Mouse (Mus musculus): Measurements from ENCODE around the gene Asb7. TPM values are rescaled to one million over a fixed set of nuclear protein-coding genes. Genes with fewer than 3 reads are reported as not detected.

Asb7 gene
- polyA plus RNA-seq, 1 experiment, result 4.9 TPM

DNA sequence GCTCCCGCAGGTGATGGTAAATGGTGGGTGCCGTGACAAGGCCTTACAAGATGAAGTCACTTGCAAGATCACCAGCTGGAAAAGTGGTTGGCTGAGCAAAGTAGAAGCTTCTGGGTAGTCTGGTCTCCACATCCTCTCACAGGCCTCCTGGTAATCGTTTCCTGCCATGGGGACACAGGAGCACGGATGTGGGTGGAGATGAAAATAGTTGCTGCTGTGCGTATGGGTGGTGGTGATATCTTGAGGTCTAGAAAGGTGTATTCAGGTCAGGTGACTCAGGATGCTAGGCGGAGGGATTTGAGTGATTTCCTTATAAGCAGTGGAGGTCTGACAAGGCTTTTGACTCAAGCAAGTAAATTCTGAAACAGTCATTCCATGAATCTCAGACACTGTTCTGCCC, 35.6 kb upstream of the Asb7 start:
- Histone ChIP-seq H3K27ac (ENCODE audit: insufficient read depth, low read depth, low read length) (no peak overlapping the region), H3K36me3 (ENCODE audit: control insufficient read depth, insufficient read depth, low read length) (no peaks in the 10 kb centered on the region), H3K4me1 (ENCODE audit: control insufficient read depth, insufficient read depth, low read length) (no peaks in the 10 kb centered on the region), H3K4me3 (ENCODE audit: insufficient read depth, low read depth, low read length) (no peak overlapping the region), H3K27me3 (replicated peaks; ENCODE audit: control insufficient read depth, insufficient read depth, low read length) (no peaks in the 10 kb centered on the region)
- WGBS, result 74% methylated on average over 6 of the region's 6 CpGs
- no peak for DNase-seq
- TF ChIP-seq POLR2A (IDR thresholded peaks at IDR 0.05; ENCODE audit: low read depth, low read length) (no peak), CTCF (conservative IDR thresholded peaks at IDR 0.05; ENCODE audit: insufficient read depth, insufficient read length, low read depth, low read length) (no peak)

DNA sequence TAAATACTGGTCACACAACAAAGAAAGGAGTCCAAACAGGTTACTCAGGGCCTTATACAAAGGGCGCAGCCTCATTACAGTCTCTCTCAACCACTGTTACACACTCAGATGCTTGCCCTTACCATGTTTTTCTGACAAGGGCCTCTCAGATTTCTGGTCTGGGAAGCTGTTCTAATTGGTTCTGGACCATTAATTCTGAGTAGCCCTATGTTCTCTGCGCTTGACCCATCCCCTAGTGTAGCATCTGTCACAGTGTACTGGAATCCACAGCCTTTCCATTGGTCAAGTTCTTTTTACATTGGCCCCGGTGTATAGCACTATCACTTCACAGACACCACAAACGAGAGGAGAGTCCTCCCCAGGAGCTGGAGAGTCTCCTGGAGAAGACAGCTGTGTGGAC, 35.1 kb upstream of the Asb7 start:
- Histone ChIP-seq H3K4me3 (ENCODE audit: insufficient read depth, low read depth, low read length) (no peak overlapping the region), H3K27me3 (replicated peaks; ENCODE audit: control insufficient read depth, insufficient read depth, low read length) (no peaks in the 10 kb centered on the region), H3K36me3 (ENCODE audit: control insufficient read depth, insufficient read depth, low read length) (no peaks in the 10 kb centered on the region), H3K27ac (ENCODE audit: insufficient read depth, low read depth, low read length) (no peak overlapping the region), H3K4me1 (ENCODE audit: control insufficient read depth, insufficient read depth, low read length) (no peaks in the 10 kb centered on the region)
- DNase-seq, result no peak
- WGBS, result 62% methylated on average over 4 of the region's 4 CpGs
- TF ChIP-seq POLR2A (IDR thresholded peaks at IDR 0.05; ENCODE audit: low read depth, low read length), result no peak
- no peak for TF ChIP-seq CTCF (conservative IDR thresholded peaks at IDR 0.05; ENCODE audit: insufficient read depth, insufficient read length, low read depth, low read length)

DNA sequence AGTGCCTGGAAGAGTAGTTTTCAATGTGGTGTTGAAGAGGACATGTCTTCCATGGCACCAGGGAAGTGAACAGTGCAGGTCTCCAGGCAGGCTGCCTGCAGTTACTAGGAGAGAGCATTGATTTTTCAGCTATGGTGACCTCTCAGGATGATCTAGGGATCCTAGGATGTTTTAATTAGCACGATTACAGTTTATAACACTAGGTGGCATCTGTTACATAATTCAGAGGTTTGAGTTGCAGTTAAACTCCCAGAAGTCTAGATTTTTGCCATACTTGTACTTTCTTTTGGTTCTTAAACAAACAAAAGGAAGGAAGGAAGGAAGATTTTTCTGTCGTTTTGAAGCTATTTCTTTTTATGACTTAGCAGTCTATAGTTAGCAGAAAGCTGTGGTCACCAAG, 21.8 kb upstream of the Asb7 start:
- Histone ChIP-seq H3K27me3 (replicated peaks; ENCODE audit: control insufficient read depth, insufficient read depth, low read length) (no peaks in the 10 kb centered on the region), H3K4me3 (ENCODE audit: insufficient read depth, low read depth, low read length) (no peak overlapping the region), H3K36me3 (ENCODE audit: control insufficient read depth, insufficient read depth, low read length) (no peaks in the 10 kb centered on the region; the same call in 1 of the 2 replicates), H3K4me1 (ENCODE audit: control insufficient read depth, insufficient read depth, low read length) (0 out of 2 replicates have a peak, but pooled peaks cover 2% of the 10 kb centered on the region), H3K27ac (ENCODE audit: insufficient read depth, low read depth, low read length) (no peak overlapping the region)
- WGBS, result 17% methylated on average over 2 of the region's 2 CpGs
- DNase-seq, result peak; percentile 20
- 0 out of 2 replicates have a peak, but pooled peaks have one; percentile 14 for TF ChIP-seq CTCF (conservative IDR thresholded peaks at IDR 0.05; ENCODE audit: insufficient read depth, insufficient read length, low read depth, low read length)
- no peak for TF ChIP-seq POLR2A (IDR thresholded peaks at IDR 0.05; ENCODE audit: low read depth, low read length)

DNA sequence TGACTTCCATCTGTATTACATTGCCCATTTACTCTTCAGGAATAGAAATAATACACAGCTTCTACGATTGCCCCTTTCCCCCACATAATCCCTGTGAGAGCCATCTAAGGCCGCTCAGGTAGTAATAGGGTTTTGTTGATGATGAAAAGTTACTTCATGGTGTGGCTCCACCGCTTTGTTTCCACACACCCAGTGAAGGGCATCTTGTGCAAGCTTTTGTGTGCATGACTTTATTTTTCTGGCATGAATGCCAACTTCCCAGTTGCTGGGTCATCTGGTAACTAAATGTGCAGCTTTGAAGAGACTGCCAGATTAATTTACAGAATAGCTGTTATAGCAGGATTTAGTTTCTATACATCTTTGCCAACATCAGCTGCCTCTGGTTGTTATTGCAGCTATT, 15.2 kb upstream of the Asb7 start:
- 91% methylated on average over 3 of the region's 3 CpGs for WGBS
- H3K4me3 ChIP-seq (ENCODE audit: insufficient read depth, low read depth, low read length), result no peak overlapping the region
- H3K27ac ChIP-seq (ENCODE audit: insufficient read depth, low read depth, low read length), result no peak overlapping the region
- TF ChIP-seq CTCF (conservative IDR thresholded peaks at IDR 0.05; ENCODE audit: insufficient read depth, insufficient read length, low read depth, low read length) (no peak), POLR2A (IDR thresholded peaks at IDR 0.05; ENCODE audit: low read depth, low read length) (no peak)
- no peaks in the 10 kb centered on the region for H3K36me3 ChIP-seq (ENCODE audit: control insufficient read depth, insufficient read depth, low read length)
- no peaks in the 10 kb centered on the region for H3K4me1 ChIP-seq (ENCODE audit: control insufficient read depth, insufficient read depth, low read length)
- DNase-seq, result no peak
- no peaks in the 10 kb centered on the region for H3K27me3 ChIP-seq (replicated peaks; ENCODE audit: control insufficient read depth, insufficient read depth, low read length)

DNA sequence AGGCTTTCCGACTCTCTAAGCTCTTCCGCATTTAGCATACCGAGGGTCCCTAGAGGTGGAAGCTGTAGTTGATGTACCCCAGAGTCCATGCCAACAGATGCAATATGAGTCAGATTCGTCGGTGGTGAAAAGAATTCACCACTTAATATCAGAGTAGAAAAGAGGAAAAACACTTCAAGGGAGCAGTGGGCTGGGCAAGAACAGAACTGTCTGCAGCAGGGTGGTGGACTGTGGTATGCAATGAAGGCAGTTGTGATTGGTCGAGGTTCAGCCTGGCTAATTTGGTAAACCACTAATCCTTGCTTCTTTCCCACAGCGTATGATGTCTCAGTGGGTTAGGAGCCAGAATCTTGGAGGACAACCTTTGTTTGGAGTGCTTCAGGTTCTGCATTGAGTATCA, 13.3 kb upstream of the Asb7 start:
- no peak for DNase-seq
- H3K27ac ChIP-seq (ENCODE audit: insufficient read depth, low read depth, low read length), result no peak overlapping the region
- no peaks in the 10 kb centered on the region for H3K36me3 ChIP-seq (ENCODE audit: control insufficient read depth, insufficient read depth, low read length)
- 91% methylated on average over 7 of the region's 7 CpGs for WGBS
- no peak overlapping the region for H3K4me3 ChIP-seq (ENCODE audit: insufficient read depth, low read depth, low read length)
- H3K27me3 ChIP-seq (replicated peaks; ENCODE audit: control insufficient read depth, insufficient read depth, low read length), result no peaks in the 10 kb centered on the region
- no peak for TF ChIP-seq CTCF (conservative IDR thresholded peaks at IDR 0.05; ENCODE audit: insufficient read depth, insufficient read length, low read depth, low read length)
- no peak for TF ChIP-seq POLR2A (IDR thresholded peaks at IDR 0.05; ENCODE audit: low read depth, low read length)
- no peaks in the 10 kb centered on the region for H3K4me1 ChIP-seq (ENCODE audit: control insufficient read depth, insufficient read depth, low read length)

DNA sequence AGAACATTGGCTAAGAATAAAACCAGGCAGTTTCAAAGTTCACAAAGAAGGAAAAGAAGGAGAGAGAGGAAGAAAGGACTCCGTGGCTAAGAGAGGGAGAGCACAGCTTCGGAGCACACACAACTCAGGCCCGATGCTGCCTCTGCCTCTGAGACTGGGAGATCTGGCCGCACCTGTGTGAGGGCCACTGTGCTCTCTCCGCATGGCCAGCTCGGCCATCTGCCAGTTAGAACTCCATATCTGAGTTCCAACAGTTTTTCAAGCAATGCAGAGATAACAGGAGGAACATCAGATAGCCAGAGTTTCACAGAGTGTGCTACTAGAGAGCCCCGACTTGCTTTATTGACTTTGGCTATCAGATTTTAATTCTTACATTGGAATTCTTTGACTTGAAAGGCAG, 5.1 kb upstream of the Asb7 start:
- no peaks in the 10 kb centered on the region; the same call in 1 of the 2 replicates for H3K36me3 ChIP-seq (ENCODE audit: control insufficient read depth, insufficient read depth, low read length)
- no peak overlapping the region for H3K27ac ChIP-seq (ENCODE audit: insufficient read depth, low read depth, low read length)
- WGBS, result 43% methylated on average over 7 of the region's 7 CpGs
- H3K4me1 ChIP-seq (ENCODE audit: control insufficient read depth, insufficient read depth, low read length), result no peaks in the 10 kb centered on the region; the same call in 1 of the 2 replicates
- DNase-seq, result peak; percentile 20
- no peak for TF ChIP-seq POLR2A (IDR thresholded peaks at IDR 0.05; ENCODE audit: low read depth, low read length)
- no peak for TF ChIP-seq CTCF (conservative IDR thresholded peaks at IDR 0.05; ENCODE audit: insufficient read depth, insufficient read length, low read depth, low read length)
- H3K27me3 ChIP-seq (replicated peaks; ENCODE audit: control insufficient read depth, insufficient read depth, low read length), result no peaks in the 10 kb centered on the region
- H3K4me3 ChIP-seq (ENCODE audit: insufficient read depth, low read depth, low read length), result no peak overlapping the region

DNA sequence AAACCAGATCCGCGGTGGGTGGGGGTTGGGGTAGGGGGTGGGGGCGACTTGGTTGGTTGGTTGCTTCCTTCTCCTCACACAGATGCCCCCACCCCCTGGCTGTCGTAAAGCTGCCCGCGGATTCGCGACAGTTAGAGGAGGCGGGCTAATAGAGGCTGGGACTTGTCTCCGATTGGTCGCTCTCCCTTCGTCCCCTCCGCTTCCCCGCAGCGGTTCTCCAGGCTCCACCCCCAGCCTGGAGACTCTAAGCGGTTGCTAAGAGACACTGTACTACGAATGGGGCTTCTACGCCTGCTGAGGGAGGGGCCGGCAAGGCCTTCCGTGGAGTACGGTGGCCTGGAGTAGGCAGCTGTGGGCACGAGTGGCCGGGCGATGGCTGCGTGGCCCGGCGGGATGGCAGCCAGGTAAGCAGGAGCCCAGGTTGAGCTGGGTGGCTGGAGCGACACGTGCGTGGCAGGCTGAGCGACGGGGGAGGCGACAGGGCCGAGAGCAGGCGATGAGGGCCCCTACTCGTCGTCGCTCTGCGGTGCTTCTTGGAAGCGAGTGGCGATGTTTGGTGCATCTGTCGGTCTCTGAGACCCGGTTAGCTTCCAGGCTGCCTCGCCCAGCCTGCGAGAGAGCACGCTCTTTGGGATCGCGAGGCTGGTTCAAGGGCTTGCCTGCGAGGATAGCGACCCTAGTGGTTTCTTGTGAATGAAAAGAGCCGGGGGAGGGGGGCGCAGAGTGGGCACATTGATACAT, 394 bp upstream of the Asb7 start, which contains the start of gene Lins1:
Gene Lins1 (plus strand): TSS at position 270 of the 741 bp plus-strand sequence.
- H3K27me3 ChIP-seq (replicated peaks; ENCODE audit: control insufficient read depth, insufficient read depth, low read length), result no peaks in the 10 kb centered on the region
- H3K36me3 ChIP-seq (ENCODE audit: control insufficient read depth, insufficient read depth, low read length), result no peaks in the 10 kb centered on the region; the same call in 1 of the 2 replicates
- TF ChIP-seq CTCF (conservative IDR thresholded peaks at IDR 0.05; ENCODE audit: insufficient read depth, insufficient read length, low read depth, low read length) (0 out of 2 replicates have a peak, but pooled peaks have one; percentile 4), POLR2A (IDR thresholded peaks at IDR 0.05; ENCODE audit: low read depth, low read length) (peak; percentile 64)
- peak within 1 kb of the TSS; percentile 91 for H3K4me3 ChIP-seq (ENCODE audit: insufficient read depth, low read depth, low read length)
- under 1% methylated on average over 52 of the region's 52 CpGs for WGBS
- H3K27ac ChIP-seq (ENCODE audit: insufficient read depth, low read depth, low read length), result peak within 1 kb of the TSS; percentile 87
- peak; percentile 100 for DNase-seq
- H3K4me1 ChIP-seq (ENCODE audit: control insufficient read depth, insufficient read depth, low read length), result no peaks in the 10 kb centered on the region; the same call in 1 of the 2 replicates

Measured in kidney, adult 2 months (tissue).